Mouse (Mus musculus) cerebellum, adult 2 months (tissue): ENCODE results near the gene Ube2g1. TPM values are rescaled to one million over a fixed set of nuclear protein-coding genes. Genes with fewer than 3 reads are reported as not detected.
"Not testable (repeated sequence)": the region's sequence is repeated elsewhere in the genome, so short reads cannot be mapped to it uniquely, and the experiment has no call there.

Source experiments
- DNase-seq, 2 experiments: peaks; one replicate each; pipeline ENCODE4 v3.0.0; 2021
- H3K27ac ChIP-seq: fragments of 200-500 bp; 2 replicates; pipeline ENCODE4 v1.5.1; 2012; ENCODE audit warnings: low read length, control low read depth, inconsistent platforms; ENCODE audit not compliant: insufficient read depth
- H3K27me3 ChIP-seq: fragments of 200-500 bp; 2 replicates; pipeline ENCODE4 v1.6.1; 2012; ENCODE audit warnings: inconsistent platforms, mild to moderate bottlenecking, low read length, moderate library complexity; ENCODE audit not compliant: control insufficient read depth, insufficient read depth
- H3K4me1 ChIP-seq: fragments of 200-500 bp; 2 replicates; pipeline ENCODE4 v1.6.1; 2011; ENCODE audit warnings: low read length; ENCODE audit not compliant: control insufficient read depth, insufficient read depth
- H3K4me3 ChIP-seq: fragments of 200-500 bp; replicated peaks from 2 replicates; pipeline ENCODE3; 2011; ENCODE audit warnings: mild to moderate bottlenecking, low read depth, low read length, control low read depth; ENCODE audit not compliant: insufficient read depth
- CTCF ChIP-seq: fragments of 200-500 bp; IDR thresholded peaks from 2 replicates; pipeline ENCODE4 v1.5.1; 2011; ENCODE audit warnings: low read depth, mild to moderate bottlenecking, control low read depth, low read length, moderate library complexity, borderline replicate concordance; ENCODE audit not compliant: insufficient read depth
- POLR2A ChIP-seq: fragments of 200-500 bp; IDR thresholded peaks from 2 replicates; pipeline ENCODE4 v1.6.1; 2011; ENCODE audit warnings: low read length, control low read depth, borderline replicate concordance; ENCODE audit not compliant: insufficient read depth
- WGBS: fragments of 180-500 bp; shearing (Covaris S2); methylation state at CpG from one replicate; pipeline ENCODE4 v1.1.7; 2018; 5-methylcytosine and 5-hydroxymethylcytosine counted together
- polyA plus RNA-seq: library from polyadenylated mRNA; depleted of rRNA; stranded (reverse); fragments of >200 nt; gene quantifications from 2 replicates; pipeline ENCODE4 v1.2.3, GENCODE M21; 2012

Ube2g1 gene
- polyA plus RNA-seq, 1 experiment = 41.3 TPM

DNA sequence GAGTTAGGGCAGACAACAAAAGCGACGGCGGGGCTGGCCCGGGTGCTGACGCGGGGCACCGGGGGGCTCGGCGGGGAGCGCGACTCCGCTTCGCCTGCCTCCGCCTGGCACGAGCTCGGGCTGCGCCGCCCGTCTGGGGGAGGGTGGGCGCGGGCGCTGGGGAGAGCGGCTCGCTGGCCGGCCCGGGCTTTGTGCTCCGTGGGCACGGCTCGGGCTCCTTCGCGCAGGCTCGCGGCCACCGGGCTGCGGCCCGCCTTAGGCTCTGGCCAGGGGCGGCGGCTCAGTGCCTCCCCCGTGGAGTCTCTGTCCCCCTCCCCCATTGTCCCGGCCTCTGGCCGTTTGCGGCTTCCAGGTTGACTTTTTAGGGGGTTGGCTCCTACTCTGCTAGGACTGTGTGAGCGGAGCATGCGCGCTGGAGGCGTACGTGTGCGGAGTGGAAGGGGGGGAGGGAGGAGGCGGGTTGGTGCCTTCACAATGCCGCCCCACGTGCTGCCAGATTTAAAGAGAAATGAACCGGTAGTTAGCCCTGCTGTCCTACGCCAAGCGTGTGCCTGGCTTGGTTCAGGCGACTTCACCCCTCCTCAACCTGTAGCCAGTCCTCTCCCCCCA is 1.1 kb downstream of the Ube2g1 start:
- WGBS = under 1% methylated on average over 54 of the region's 55 CpGs
- peak overlapping the region; percentile 66 for H3K4me3 ChIP-seq
- peaks cover 4% of the 10 kb centered on the region; the same call in 1 of the 2 replicates for H3K4me1 ChIP-seq
- peak; percentile 91 to 96 for DNase-seq
- peak; percentile 48; the same call in 1 of the 2 replicates for TF ChIP-seq POLR2A
- no peak for TF ChIP-seq CTCF
- H3K27me3 ChIP-seq = no peaks in the 10 kb centered on the region
- peak overlapping the region; percentile 8; the same call in 1 of the 2 replicates for H3K27ac ChIP-seq

DNA sequence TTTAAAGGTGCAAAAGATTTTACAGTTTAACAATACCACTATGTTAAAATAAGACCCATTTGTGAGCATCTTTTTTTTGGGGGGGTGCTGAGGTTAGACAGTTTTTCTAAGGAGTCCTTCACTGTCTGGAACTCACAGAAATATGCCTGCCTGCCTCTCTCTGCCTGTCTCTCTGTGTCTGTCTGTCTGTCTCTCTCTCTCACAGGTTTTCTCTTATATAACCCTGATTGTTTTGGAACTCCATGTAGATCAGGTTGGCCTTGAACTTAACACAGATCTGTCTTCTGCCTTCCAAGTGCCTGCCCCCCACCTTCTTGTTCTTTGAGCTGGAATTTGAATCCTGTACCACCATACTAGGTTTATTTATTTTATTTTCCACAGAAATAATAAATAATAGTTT is 2.2 kb downstream of the Ube2g1 start:
- Histone ChIP-seq H3K4me1 (peaks cover 4% of the 10 kb centered on the region; the same call in 1 of the 2 replicates), H3K27ac (no peak overlapping the region)
- no peak for DNase-seq

GRCm38 (mm10) chr11:72614336-72614735 is 7.3 kb downstream of the Ube2g1 start:
- not testable (repeated sequence) for DNase-seq, H3K4me3 ChIP-seq, H3K27me3 ChIP-seq, H3K4me1 ChIP-seq, H3K27ac ChIP-seq
- 80% methylated on average over 3 of the region's 3 CpGs for WGBS

More for the DNA sequence above, 2.2 kb downstream of the Ube2g1 start:
- TF ChIP-seq CTCF (no peak), POLR2A (no peak)
- Histone ChIP-seq H3K27me3 (no peaks in the 10 kb centered on the region), H3K4me3 (no peak overlapping the region)

GRCm38 (mm10) chr11:72615931-72616330 is 8.8 kb downstream of the Ube2g1 start:
- Histone ChIP-seq H3K27me3 (no peaks in the 10 kb centered on the region), H3K4me3 (no peak overlapping the region), H3K4me1 (peaks cover 9% of the 10 kb centered on the region; the same call in 1 of the 2 replicates), H3K27ac (no peak overlapping the region)
- no peak for DNase-seq
- 93% methylated on average over 4 of the region's 4 CpGs for WGBS
- TF ChIP-seq POLR2A = no peak

DNA sequence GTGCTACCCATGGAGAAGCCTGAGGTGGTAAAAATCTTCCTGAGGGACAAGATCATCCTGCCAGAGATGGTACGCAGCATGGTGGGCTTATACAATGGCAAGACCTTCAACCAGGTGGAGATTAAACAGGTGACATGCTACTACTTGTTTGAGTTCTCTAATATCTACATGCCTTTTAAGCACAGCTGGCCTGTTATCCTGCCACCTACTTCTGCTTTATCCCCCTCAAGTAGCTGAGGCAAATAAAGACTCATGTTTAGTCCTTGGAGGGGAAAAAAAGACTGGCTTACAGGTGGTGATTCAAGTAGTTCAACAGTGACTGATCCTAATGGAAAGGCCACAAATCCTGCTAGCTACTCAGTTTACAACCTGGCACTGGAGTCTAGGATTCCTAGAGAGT is 11.4 kb downstream of the Ube2g1 start:
- Histone ChIP-seq H3K4me3 (no peak overlapping the region), H3K27me3 (no peaks in the 10 kb centered on the region), H3K27ac (no peak overlapping the region), H3K4me1 (peaks cover 5% of the 10 kb centered on the region; the same call in 1 of the 2 replicates)
- 93% methylated on average over 1 of the region's 1 CpGs for WGBS
- DNase-seq = no peak
- TF ChIP-seq POLR2A (no peak), CTCF (no peak)

GRCm38 (mm10) chr11:72642730-72643129 is 35.6 kb downstream of the Ube2g1 start:
- no peak overlapping the region for H3K27ac ChIP-seq
- no peak overlapping the region for H3K4me3 ChIP-seq
- no peaks in the 10 kb centered on the region for H3K27me3 ChIP-seq
- H3K4me1 ChIP-seq = no peaks in the 10 kb centered on the region
- TF ChIP-seq POLR2A = no peak
- no peak for DNase-seq
- WGBS = 49% methylated on average over 4 of the region's 4 CpGs

- no peak for DNase-seq
- Histone ChIP-seq H3K27ac (no peak overlapping the region), H3K4me3 (no peak overlapping the region), H3K4me1 (no peaks in the 10 kb centered on the region), H3K27me3 (no peaks in the 10 kb centered on the region)
- 51% methylated on average over 5 of the region's 5 CpGs for WGBS
- no peak for TF ChIP-seq CTCF
- TF ChIP-seq POLR2A = no peak
These were observed 38.3 kb downstream of the Ube2g1 start for GRCm38 (mm10) chr11:72645386-72645785.

DNA sequence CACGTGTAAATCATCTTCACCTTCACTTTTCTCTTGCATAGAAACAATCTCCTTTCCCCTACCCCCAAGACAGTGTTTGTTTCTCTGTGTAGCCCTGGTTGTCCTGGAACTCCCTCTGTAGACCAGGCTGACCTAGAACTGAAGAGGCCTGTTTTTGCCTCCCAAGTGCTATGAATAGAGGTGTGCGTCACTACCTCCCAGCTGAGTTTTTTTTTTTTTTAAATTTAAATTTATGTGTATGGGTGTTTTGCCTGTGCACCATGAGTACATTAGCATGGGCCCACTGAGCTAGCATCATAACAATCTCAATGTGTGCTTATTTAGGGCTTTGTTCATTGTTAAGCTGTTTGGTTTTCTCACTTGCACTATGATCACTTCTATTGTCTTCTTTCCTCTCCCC is 43.3 kb downstream of the Ube2g1 start:
- TF ChIP-seq POLR2A = no peak
- TF ChIP-seq CTCF = no peak
- DNase-seq = no peak
- 71% methylated on average over 2 of the region's 2 CpGs for WGBS
- H3K27me3 ChIP-seq = no peaks in the 10 kb centered on the region
- H3K27ac ChIP-seq = no peak overlapping the region
- no peak overlapping the region for H3K4me3 ChIP-seq
- no peaks in the 10 kb centered on the region for H3K4me1 ChIP-seq

DNA sequence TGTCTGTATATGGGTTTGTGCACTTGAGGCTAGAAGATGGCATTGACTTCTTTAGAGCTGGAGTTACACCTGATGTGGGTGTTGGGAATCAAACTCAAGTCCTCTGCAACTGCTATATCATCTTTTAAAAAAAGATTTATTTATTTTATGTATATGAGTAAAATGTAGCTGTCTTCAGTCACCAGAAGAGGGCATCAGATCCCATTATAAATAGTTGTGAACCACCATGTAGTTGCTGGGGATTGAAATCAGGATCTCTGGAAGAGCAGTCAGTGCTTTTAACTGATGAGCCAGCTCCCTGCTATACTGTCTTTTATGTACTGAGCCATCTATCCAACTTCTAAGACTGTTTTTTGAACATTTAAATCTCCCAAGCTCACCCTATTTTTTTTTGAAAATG is 52.8 kb downstream of the Ube2g1 start:
- no peak for DNase-seq
- TF ChIP-seq POLR2A = no peak
- TF ChIP-seq CTCF = no peak
- Histone ChIP-seq H3K4me3 (no peak overlapping the region), H3K27me3 (no peaks in the 10 kb centered on the region), H3K4me1 (no peaks in the 10 kb centered on the region), H3K27ac (no peak overlapping the region)
